Mouse (Mus musculus) lung, adult 2 months (tissue): Measurements from ENCODE around the gene Kdm2b.

ENCODE experiments used
- CTCF ChIP-seq: fragments of 200-500 bp; IDR thresholded peaks from 2 replicates; pipeline ENCODE4 v1.5.1; 2011; ENCODE audit warnings: mild to moderate bottlenecking, low read length, control low read depth; ENCODE audit not compliant: insufficient read depth
- POLR2A ChIP-seq: fragments of 200-500 bp; IDR thresholded peaks from 2 replicates; pipeline ENCODE4 v1.6.1; 2011; ENCODE audit warnings: low read depth, mild to moderate bottlenecking, control low read depth, low read length, borderline replicate concordance; ENCODE audit errors: extremely low read depth

DNA sequence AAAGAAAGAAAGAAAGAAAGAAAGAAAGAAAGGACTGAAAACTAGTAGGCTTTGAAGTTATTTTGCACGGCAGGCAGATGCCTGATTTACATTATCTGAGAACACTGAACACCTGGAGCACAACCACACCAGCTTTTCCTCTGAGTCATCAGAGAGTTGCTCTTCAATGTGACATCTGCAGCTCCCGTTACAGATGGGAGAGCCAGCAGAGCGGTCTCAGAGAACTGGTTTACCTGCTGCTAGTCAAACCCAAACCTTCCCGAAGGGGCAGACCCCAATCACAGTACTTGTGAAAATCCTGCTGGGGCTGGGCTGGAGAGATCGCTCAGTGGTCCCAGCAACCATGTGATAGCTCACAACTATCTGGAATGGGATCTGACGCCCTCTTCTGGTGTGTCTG, 165.2 kb downstream of the Kdm2b start:
- TF ChIP-seq POLR2A (no peak), CTCF (no peak)
